Mouse (Mus musculus) MEL (cell line): ENCODE measurements around the gene Slc44a2.

ENCODE experiments used
- CHD2 ChIP-seq: IDR thresholded peaks from 2 replicates; pipeline ENCODE4 v1.6.1; 2011; ENCODE audit warnings: low read length, improper control_type of control experiment
- CTCF ChIP-seq, 3 experiments: IDR thresholded peaks in 2 of 3; conservative IDR thresholded peaks in 1 of 3; 2 replicates each; pipeline ENCODE4 v1.5.1; 2011 to 2012; ENCODE audit warnings: low read length in 3 of 3, low read depth in 2 of 3, mild to moderate bottlenecking in 2 of 3, improper control_type of control experiment in 1 of 3, inconsistent platforms in 1 of 3, mixed read lengths in 1 of 3, moderate library complexity in 1 of 3; ENCODE audit not compliant: control insufficient read depth in 1 of 3, insufficient read depth in 1 of 3, poor library complexity in 1 of 3, severe bottlenecking in 1 of 3
- KAT2A ChIP-seq: conservative IDR thresholded peaks from 2 replicates; pipeline ENCODE4 v1.6.1; 2012; ENCODE audit warnings: low read depth, low read length, improper control_type of control experiment, inconsistent platforms
- MYC ChIP-seq: IDR thresholded peaks from 2 replicates; pipeline ENCODE4 v1.6.1; 2011; ENCODE audit warnings: low read depth, mild to moderate bottlenecking, low read length, improper control_type of control experiment, moderate library complexity
- POLR2AphosphoS5 ChIP-seq: IDR thresholded peaks from 2 replicates; pipeline ENCODE4 v1.6.1; 2012; ENCODE audit warnings: low read depth, borderline replicate concordance, mild to moderate bottlenecking, inconsistent platforms, low read length, moderate library complexity, mixed read lengths
- RCOR1 ChIP-seq: IDR thresholded peaks from 2 replicates; pipeline ENCODE4 v1.6.1; 2012; ENCODE audit warnings: low read depth, mild to moderate bottlenecking, inconsistent platforms, low read length, improper control_type of control experiment
- SMC3 ChIP-seq: IDR thresholded peaks from 2 replicates; pipeline ENCODE4 v1.6.1; 2011; ENCODE audit warnings: low read depth, low read length, improper control_type of control experiment
- TCF12 ChIP-seq: IDR thresholded peaks from 2 replicates; pipeline ENCODE4 v1.6.1; 2014; ENCODE audit warnings: low read depth, mild to moderate bottlenecking, inconsistent platforms, low read length, improper control_type of control experiment, moderate library complexity
- USF1 ChIP-seq: IDR thresholded peaks from 2 replicates; pipeline ENCODE4 v1.6.1; 2014; ENCODE audit warnings: low read depth, mild to moderate bottlenecking, inconsistent platforms, low read length, improper control_type of control experiment, moderate library complexity

DNA sequence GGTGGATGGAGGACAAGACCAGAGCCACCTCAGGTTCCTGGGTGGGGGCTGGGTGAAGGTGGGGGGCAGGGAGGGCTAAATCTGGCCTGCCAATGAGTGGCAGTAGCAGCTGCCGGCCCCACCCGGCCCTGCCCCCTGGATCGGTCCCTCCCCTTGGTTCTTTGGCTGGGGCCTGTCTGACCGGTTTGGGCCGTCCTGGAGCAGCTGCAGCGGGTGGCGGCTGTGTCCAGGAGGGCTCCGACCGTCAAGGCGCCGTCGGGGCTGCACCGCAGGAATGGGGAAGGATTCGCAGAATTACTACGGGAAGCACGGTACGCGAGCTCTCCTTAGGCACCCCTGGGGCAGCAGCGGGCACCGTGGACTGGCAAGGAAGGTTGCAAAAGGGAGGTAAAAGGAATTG lies 17.2 kb downstream of the Slc44a2 start:
- no peak for TF ChIP-seq CTCF (IDR thresholded peaks at IDR 0.05 in 2 of 3, conservative IDR thresholded peaks at IDR 0.05 in 1 of 3; ENCODE audit: control insufficient read depth in 1 of 3, insufficient read depth in 1 of 3, low read depth in 2 of 3, low read length in 3 of 3, poor library complexity in 1 of 3, severe bottlenecking in 1 of 3)
- TF ChIP-seq POLR2AphosphoS5, result no peak
- no peak for TF ChIP-seq RCOR1
- no peak for TF ChIP-seq TCF12
- no peak for TF ChIP-seq KAT2A
- no peak for TF ChIP-seq SMC3
- no peak for TF ChIP-seq USF1
- no peak for TF ChIP-seq MYC
- TF ChIP-seq CHD2, result no peak
